Mouse (Mus musculus): Measurements from ENCODE around the gene Zfp941. TPM values are rescaled to one million over a fixed set of nuclear protein-coding genes. Genes with fewer than 3 reads are reported as not detected.

Zfp941 gene
- total and polyA plus RNA-seq, 3 experiments: 0.10 to 0.29 (median 0.14) TPM

DNA sequence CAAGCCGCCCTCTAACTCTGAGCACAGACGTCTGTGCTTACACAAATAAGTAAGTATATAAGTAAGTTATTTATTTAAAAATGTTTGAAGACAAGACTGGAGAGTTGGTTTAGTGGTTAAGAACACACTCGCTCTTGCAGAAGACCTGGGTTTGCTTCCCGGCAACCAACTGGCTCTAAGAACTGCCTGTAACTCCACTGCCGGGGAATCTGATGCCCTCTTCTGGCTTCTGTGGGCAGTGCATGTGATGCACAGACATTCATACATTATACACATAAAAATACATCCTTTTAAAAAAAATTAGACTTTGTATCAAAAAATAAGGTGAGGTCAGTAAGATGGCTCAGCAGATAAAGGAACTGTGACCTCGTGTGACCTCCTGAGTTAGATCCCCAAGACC is 11.5 kb downstream of the Zfp941 start:
- no peaks in the 10 kb centered on the region for H3K36me3 ChIP-seq (ENCODE audit: control insufficient read depth, insufficient read depth, low read length)
- H3K27me3 ChIP-seq (ENCODE audit: control insufficient read depth, insufficient read depth, low read length): no peaks in the 10 kb centered on the region
- TF ChIP-seq CTCF (IDR thresholded peaks at IDR 0.05) (no peak), POLR2A (IDR thresholded peaks at IDR 0.05; ENCODE audit: insufficient read depth, low read depth, low read length) (no peak), EP300 (IDR thresholded peaks at IDR 0.05; ENCODE audit: insufficient read depth, low read depth, low read length) (no peak)
- no peak overlapping the region for H3K9ac ChIP-seq (ENCODE audit: low read depth, low read length)
- no peak overlapping the region for H3K27ac ChIP-seq
- no peaks in the 10 kb centered on the region for H3K4me1 ChIP-seq (ENCODE audit: control insufficient read depth, insufficient read depth, low read length)
- H3K4me3 ChIP-seq: no peak overlapping the region
- intact Hi-C loops (cut with DNase I): no loop called here
- DNase-seq: no peak
- WGBS: 90% methylated on average over 6 of the region's 6 CpGs
- no peaks in the 10 kb centered on the region for H3K79me2 ChIP-seq (replicated peaks; ENCODE audit: control insufficient read depth, insufficient read depth, low read length)

DNA sequence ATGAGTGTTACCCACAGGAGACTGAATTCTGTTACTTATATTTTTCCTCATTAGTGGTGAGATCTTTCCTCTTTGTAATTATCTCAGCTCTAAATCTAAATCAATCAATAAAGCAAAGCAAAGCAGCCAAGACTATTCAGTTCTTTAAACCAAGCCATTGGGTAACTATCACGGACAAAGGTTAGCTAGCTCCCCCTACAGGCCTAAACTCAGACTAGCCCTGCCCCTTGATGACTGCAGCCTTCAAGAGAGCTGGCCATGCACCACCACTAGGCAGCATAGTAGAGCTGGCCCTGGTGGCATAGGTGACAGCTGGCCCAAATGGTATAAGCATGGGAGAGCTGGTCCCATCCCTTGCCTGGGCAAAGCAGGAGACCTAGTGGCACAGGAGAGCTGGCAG is 16.3 kb downstream of the Zfp941 start:
- Histone ChIP-seq H3K4me3 (no peak overlapping the region), H3K27me3 (ENCODE audit: control insufficient read depth, insufficient read depth, low read length) (no peaks in the 10 kb centered on the region), H3K27ac (no peak overlapping the region), H3K4me1 (ENCODE audit: control insufficient read depth, insufficient read depth, low read length) (no peaks in the 10 kb centered on the region), H3K9ac (ENCODE audit: low read depth, low read length) (no peak overlapping the region), H3K79me2 (replicated peaks; ENCODE audit: control insufficient read depth, insufficient read depth, low read length) (no peaks in the 10 kb centered on the region), H3K36me3 (ENCODE audit: control insufficient read depth, insufficient read depth, low read length) (no peaks in the 10 kb centered on the region)
- intact Hi-C loops (cut with DNase I): no loop called here
- peak in 1 of 2 experiments; percentile 6 for DNase-seq
- TF ChIP-seq EP300 (IDR thresholded peaks at IDR 0.05; ENCODE audit: insufficient read depth, low read depth, low read length) (no peak), CTCF (IDR thresholded peaks at IDR 0.05) (peak; percentile 59)
- 17% methylated on average over 1 of the region's 1 CpGs for WGBS

DNA sequence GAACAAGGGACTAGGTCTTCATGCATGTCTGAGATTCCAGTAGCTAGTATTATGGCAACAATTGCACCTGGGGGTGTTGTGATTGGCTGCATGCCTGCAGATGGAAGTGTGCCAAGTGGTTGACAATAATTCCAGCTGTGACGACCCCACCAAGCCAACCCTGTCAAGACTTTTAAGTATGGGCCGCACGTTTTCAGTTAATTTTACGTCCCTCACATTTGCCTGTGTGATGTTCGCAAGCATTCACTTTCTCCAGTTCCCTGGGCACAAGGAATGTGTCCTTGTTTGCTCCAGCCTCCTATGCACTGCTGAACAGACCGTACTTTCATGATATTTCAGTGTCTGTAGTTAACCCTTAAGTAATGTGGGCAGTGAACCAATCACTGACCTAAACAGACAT is 19.3 kb downstream of the Zfp941 start:
- no peak for DNase-seq
- no peaks in the 10 kb centered on the region for H3K27me3 ChIP-seq (ENCODE audit: control insufficient read depth, insufficient read depth, low read length)
- H3K27ac ChIP-seq: no peak overlapping the region
- no peak overlapping the region for H3K9ac ChIP-seq (ENCODE audit: low read depth, low read length)
- H3K79me2 ChIP-seq (replicated peaks; ENCODE audit: control insufficient read depth, insufficient read depth, low read length): no peaks in the 10 kb centered on the region
- intact Hi-C loops (cut with DNase I): no loop called here
- no peaks in the 10 kb centered on the region for H3K4me1 ChIP-seq (ENCODE audit: control insufficient read depth, insufficient read depth, low read length)
- TF ChIP-seq POLR2A (IDR thresholded peaks at IDR 0.05; ENCODE audit: insufficient read depth, low read depth, low read length): no peak
- TF ChIP-seq CTCF (IDR thresholded peaks at IDR 0.05): no peak
- TF ChIP-seq EP300 (IDR thresholded peaks at IDR 0.05; ENCODE audit: insufficient read depth, low read depth, low read length): no peak
- no peak overlapping the region for H3K4me3 ChIP-seq
- no peaks in the 10 kb centered on the region for H3K36me3 ChIP-seq (ENCODE audit: control insufficient read depth, insufficient read depth, low read length)
- 66% methylated on average over 6 of the region's 6 CpGs for WGBS

DNA sequence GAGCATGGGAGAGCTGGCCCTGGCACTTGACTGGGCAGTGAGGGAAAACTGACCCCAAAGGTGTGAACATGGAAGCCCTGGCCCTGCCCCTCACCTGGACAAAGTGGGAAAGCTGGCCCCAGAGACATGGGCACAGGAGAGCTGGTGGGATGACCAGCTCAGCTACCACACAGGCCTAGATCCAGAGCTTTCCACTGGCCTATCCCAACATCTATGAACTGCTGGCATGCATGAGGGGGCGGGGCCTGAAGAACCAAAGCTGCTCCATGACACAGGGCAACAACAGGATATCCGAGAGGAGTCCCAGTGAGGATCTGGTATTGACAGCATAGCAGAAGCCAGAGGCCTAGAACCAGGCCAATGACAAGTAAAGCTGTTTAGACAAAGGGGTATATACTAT is 23.8 kb downstream of the Zfp941 start:
- no peaks in the 10 kb centered on the region for H3K36me3 ChIP-seq (ENCODE audit: control insufficient read depth, insufficient read depth, low read length)
- no peaks in the 10 kb centered on the region for H3K4me1 ChIP-seq (ENCODE audit: control insufficient read depth, insufficient read depth, low read length)
- H3K27ac ChIP-seq: no peak overlapping the region
- intact Hi-C loops (cut with DNase I): no loop called here
- H3K27me3 ChIP-seq (ENCODE audit: control insufficient read depth, insufficient read depth, low read length): no peaks in the 10 kb centered on the region
- WGBS: 57% methylated on average over 2 of the region's 2 CpGs
- H3K9ac ChIP-seq (ENCODE audit: low read depth, low read length): no peak overlapping the region
- no peaks in the 10 kb centered on the region for H3K79me2 ChIP-seq (replicated peaks; ENCODE audit: control insufficient read depth, insufficient read depth, low read length)
- DNase-seq: no peak
- H3K4me3 ChIP-seq: no peak overlapping the region
- no peak for TF ChIP-seq CTCF (IDR thresholded peaks at IDR 0.05)
- no peak for TF ChIP-seq EP300 (IDR thresholded peaks at IDR 0.05; ENCODE audit: insufficient read depth, low read depth, low read length)
- no peak for TF ChIP-seq POLR2A (IDR thresholded peaks at IDR 0.05; ENCODE audit: insufficient read depth, low read depth, low read length)

DNA sequence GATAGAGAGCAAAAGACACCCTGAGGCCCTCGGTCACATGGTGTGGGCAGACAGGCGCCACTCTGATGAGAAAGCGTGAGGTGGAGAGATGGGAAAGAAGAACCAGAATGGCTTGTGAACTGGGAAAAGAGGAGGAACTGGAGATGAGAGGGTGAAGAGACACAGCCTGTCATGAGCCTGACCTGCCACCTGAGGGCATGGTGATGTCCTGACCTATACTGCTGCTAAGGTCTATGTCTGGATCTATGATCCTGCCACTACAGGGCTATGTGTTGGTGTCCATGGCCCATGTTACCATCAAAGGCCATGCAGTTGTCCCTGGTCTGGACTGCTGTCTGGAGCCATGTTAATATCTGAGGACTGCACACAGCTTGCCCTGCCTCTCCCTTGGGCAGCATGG is 24.4 kb downstream of the Zfp941 start:
- no peak for DNase-seq
- no peaks in the 10 kb centered on the region for H3K4me1 ChIP-seq (ENCODE audit: control insufficient read depth, insufficient read depth, low read length)
- no peak overlapping the region for H3K27ac ChIP-seq
- TF ChIP-seq POLR2A (IDR thresholded peaks at IDR 0.05; ENCODE audit: insufficient read depth, low read depth, low read length): no peak
- TF ChIP-seq EP300 (IDR thresholded peaks at IDR 0.05; ENCODE audit: insufficient read depth, low read depth, low read length): no peak
- TF ChIP-seq CTCF (IDR thresholded peaks at IDR 0.05): no peak
- no peaks in the 10 kb centered on the region for H3K27me3 ChIP-seq (ENCODE audit: control insufficient read depth, insufficient read depth, low read length)
- H3K36me3 ChIP-seq (ENCODE audit: control insufficient read depth, insufficient read depth, low read length): no peaks in the 10 kb centered on the region
- H3K79me2 ChIP-seq (replicated peaks; ENCODE audit: control insufficient read depth, insufficient read depth, low read length): no peaks in the 10 kb centered on the region
- 79% methylated on average over 3 of the region's 3 CpGs for WGBS
- H3K9ac ChIP-seq (ENCODE audit: low read depth, low read length): no peak overlapping the region
- no peak overlapping the region for H3K4me3 ChIP-seq
- intact Hi-C loops (cut with DNase I): no loop called here

DNA sequence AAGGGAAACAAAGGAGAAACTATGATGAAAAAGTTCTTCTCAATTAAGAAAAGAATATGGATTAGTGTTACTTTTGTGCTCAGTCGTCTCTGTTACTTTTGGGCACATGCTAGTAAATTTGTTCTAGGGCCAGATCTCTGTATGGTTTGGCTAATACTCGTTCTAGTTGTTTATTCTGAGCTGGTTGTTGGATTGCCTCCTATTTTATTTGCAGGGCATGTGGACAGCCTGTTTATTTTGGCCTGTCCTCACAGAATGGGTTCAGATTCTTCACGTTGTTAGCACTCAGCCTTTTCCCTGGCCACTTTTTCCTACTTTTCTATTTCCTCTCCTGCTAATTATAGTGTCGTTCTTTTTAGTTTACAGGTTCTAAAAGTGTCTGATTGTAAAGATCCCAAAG is 28.4 kb downstream of the Zfp941 start:
- H3K36me3 ChIP-seq (ENCODE audit: control insufficient read depth, insufficient read depth, low read length): no peaks in the 10 kb centered on the region
- H3K9ac ChIP-seq (ENCODE audit: low read depth, low read length): no peak overlapping the region
- intact Hi-C loops (cut with DNase I): no loop called here
- H3K4me3 ChIP-seq: no peak overlapping the region
- WGBS: 38% methylated on average over 4 of the region's 4 CpGs
- H3K4me1 ChIP-seq (ENCODE audit: control insufficient read depth, insufficient read depth, low read length): no peaks in the 10 kb centered on the region
- H3K27me3 ChIP-seq (ENCODE audit: control insufficient read depth, insufficient read depth, low read length): no peaks in the 10 kb centered on the region
- no peak overlapping the region for H3K27ac ChIP-seq
- TF ChIP-seq CTCF (IDR thresholded peaks at IDR 0.05) (no peak), EP300 (IDR thresholded peaks at IDR 0.05; ENCODE audit: insufficient read depth, low read depth, low read length) (no peak)
- no peaks in the 10 kb centered on the region for H3K79me2 ChIP-seq (replicated peaks; ENCODE audit: control insufficient read depth, insufficient read depth, low read length)
- no peak for DNase-seq

Measured in heart, adult 2 months (tissue).